Mouse (Mus musculus) cortical plate, adult 2 months (tissue): ENCODE measurements around the gene Iqce. TPM values are rescaled to one million over a fixed set of nuclear protein-coding genes. Genes with fewer than 3 reads are reported as not detected.
"Not testable (repeated sequence)": the region's sequence is repeated elsewhere in the genome, so short reads cannot be mapped to it uniquely, and the experiment has no call there.

Experiments used
- H3K27ac ChIP-seq: fragments of 200-500 bp; 2 replicates; pipeline ENCODE4 v1.5.1; 2012; ENCODE audit warnings: low read length, control low read depth, inconsistent platforms; ENCODE audit not compliant: insufficient read depth
- H3K4me1 ChIP-seq: fragments of 200-500 bp; 2 replicates; pipeline ENCODE4 v1.6.1; 2011; ENCODE audit warnings: low read length; ENCODE audit not compliant: control insufficient read depth, insufficient read depth
- H3K4me3 ChIP-seq: fragments of 200-500 bp; 2 replicates; pipeline ENCODE4 v1.5.1; 2011; ENCODE audit warnings: mild to moderate bottlenecking, low read length, control low read depth; ENCODE audit not compliant: insufficient read depth
- CTCF ChIP-seq: fragments of 200-500 bp; IDR thresholded peaks from 2 replicates; pipeline ENCODE4 v1.5.1; 2011; ENCODE audit warnings: mild to moderate bottlenecking, control low read depth, low read length; ENCODE audit not compliant: insufficient read depth; ENCODE audit errors: extremely low read depth
- POLR2A ChIP-seq: fragments of 200-500 bp; IDR thresholded peaks from 2 replicates; pipeline ENCODE4 v1.6.1; 2011; ENCODE audit warnings: mild to moderate bottlenecking, low read length, control low read depth; ENCODE audit not compliant: insufficient read depth; ENCODE audit errors: extremely low read depth
- polyA plus RNA-seq: library from polyadenylated mRNA; depleted of rRNA; stranded (reverse); fragments of >200 nt; gene quantifications from 2 replicates; pipeline ENCODE4 v1.2.3, GENCODE M21; 2012

The Iqce gene
- polyA plus RNA-seq, 1 experiment, result 57.9 TPM

DNA sequence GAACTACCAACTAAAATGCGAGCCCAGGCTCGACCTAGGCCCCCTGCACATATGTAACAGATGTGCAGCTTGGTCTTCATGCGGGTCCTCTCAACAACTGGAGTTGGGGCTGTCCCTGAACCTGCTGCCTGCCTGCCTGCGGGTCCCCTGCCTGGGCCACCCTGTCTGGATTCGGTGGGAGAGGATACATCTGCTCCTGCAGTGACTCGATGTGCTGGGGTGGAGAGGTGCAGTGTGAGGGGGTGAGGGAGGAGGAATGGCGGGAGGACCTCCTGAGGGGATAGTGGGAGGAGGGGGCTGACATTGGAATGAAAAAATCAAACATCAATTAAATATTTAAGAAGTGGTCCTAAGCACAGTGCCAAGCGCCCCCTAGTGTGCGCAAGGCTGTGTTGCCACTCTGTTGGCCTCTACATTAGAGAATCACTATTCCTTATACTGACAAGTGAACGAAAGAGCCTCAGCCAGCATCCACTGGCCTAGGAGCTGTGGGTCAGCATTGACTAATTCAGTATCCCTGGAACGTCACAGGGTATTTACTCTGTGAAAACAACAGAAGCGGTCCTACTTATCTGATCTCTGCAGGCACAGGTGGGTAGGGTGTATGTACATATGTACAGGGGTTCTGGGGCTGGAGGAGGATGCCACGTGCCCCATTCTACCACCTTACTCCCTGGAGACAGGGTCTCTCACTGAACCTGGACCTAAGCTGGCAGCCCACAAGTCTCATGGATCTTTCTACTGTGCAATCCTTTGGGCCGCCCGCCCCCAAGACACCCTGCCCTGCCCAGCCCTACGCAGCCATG lies 17.6 kb downstream of the Iqce start:
- TF ChIP-seq POLR2A, result no peak
- peak; percentile 75 for TF ChIP-seq CTCF
- Histone ChIP-seq H3K27ac (no peak overlapping the region), H3K4me3 (no peak overlapping the region), H3K4me1 (peaks cover 3% of the 10 kb centered on the region; the same call in 1 of the 2 replicates)

DNA sequence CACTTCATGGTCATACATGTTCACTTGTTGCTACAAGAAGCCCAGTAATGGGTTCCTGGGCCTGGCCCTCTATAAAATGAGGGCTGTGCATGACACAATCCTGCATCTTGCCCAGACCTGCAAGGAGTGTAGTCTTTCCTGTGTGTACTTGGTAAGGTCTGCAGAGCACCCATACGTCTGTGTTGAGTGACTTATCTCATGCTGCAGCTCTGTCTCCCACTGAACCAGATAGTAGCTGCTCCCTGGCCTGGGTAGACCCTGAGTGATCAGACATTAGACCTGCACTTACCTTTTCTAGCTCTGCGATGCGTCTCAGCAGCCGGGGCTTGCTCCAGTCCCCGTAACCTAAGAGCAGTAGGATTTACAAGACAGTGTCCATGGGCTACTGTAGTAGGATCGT lies 20.1 kb downstream of the Iqce start:
- Histone ChIP-seq H3K4me1 (no peaks in the 10 kb centered on the region), H3K4me3 (no peak overlapping the region), H3K27ac (no peak overlapping the region)
- TF ChIP-seq CTCF (no peak), POLR2A (no peak)

DNA sequence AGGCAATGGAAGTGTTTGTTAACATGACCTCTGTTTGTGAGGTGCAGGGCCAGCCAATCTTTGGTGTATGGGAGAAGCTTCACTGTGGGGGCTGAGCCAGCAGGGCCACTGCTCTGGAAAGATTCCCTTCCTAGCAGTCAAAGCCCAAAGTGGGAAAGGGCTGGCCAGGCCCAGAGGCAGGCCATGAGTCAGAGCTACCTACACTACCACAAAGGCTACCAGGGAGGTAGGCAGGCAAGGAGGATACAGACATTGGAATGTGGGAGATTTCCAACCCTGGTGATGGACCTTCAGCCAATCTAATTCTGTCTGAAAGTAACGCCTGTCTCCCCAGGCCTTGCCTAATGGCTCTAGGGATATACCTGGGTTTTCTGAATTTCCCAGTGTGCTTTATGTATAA lies 21.2 kb downstream of the Iqce start:
- TF ChIP-seq CTCF (no peak), POLR2A (no peak)
- no peak overlapping the region for H3K27ac ChIP-seq
- H3K4me3 ChIP-seq, result no peak overlapping the region
- no peaks in the 10 kb centered on the region for H3K4me1 ChIP-seq

DNA sequence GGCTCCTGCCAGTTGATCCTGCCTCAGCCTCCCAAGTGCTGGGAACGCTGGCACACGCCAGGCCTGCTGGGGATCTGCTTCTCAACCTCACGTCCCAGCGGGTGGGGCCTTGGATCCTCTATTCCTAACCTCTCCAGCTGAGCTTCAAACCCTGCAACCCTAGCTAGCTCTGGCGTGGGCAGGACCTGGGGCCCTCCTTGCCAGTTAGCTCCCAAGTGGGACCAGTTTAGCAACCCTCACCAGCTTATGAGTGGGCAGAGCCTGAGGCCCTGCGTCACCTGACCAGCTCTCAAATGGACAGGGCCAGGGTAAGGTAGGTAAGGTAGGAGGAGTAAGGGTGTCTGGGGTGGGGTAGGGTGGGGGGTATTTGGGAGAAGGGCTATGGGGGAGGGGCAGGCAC lies 22.1 kb downstream of the Iqce start:
- Histone ChIP-seq H3K4me1 (no peaks in the 10 kb centered on the region; the same call in 1 of the 2 replicates), H3K27ac (no peak overlapping the region), H3K4me3 (no peak overlapping the region)
- TF ChIP-seq POLR2A (no peak), CTCF (no peak)

DNA sequence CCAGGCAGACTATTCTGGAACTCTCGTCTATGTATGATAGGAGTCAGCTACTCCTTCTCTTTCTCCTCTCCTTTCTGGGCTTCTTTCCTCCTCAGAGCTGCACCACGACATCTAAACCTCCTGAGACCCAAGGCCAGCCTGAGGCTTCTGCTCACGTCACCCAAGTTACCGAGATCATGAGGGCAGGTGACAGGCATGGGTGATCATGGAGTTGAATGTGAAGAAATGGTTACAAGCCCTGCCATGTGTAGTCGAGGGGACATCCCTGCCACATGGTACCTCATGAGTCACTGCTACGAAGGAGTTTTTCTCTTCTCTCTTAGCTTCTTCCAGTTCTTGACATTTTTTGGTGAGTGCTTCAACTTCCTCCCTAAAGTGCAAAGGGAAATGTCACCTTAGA lies 25.0 kb downstream of the Iqce start:
- Histone ChIP-seq H3K27ac (no peak overlapping the region), H3K4me3 (no peak overlapping the region), H3K4me1 (no peaks in the 10 kb centered on the region; the same call in 1 of the 2 replicates)
- TF ChIP-seq CTCF, result no peak
- TF ChIP-seq POLR2A, result no peak

DNA sequence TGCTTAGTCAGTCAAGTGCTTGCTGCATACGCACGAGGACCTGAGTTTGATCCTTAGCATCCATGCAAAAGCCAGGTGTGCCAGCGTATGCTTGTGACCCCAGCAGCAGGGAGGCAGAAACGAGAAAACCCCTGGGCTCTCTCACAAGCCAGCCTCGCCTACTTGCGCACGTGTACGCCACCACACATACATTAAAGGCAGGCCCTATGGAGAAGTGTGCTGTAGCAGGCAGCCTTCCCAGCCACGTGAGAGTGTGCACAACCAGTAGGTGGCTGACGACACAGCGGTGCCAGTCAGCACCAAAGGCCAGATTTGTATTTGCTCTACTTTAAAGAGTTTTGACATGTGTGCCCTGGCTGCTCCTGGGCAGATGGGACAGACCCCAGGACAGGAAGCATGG lies 26.5 kb downstream of the Iqce start:
- Histone ChIP-seq H3K4me1 (no peaks in the 10 kb centered on the region; the same call in 1 of the 2 replicates), H3K27ac (no peak overlapping the region)
- TF ChIP-seq POLR2A (no peak), CTCF (no peak)

DNA sequence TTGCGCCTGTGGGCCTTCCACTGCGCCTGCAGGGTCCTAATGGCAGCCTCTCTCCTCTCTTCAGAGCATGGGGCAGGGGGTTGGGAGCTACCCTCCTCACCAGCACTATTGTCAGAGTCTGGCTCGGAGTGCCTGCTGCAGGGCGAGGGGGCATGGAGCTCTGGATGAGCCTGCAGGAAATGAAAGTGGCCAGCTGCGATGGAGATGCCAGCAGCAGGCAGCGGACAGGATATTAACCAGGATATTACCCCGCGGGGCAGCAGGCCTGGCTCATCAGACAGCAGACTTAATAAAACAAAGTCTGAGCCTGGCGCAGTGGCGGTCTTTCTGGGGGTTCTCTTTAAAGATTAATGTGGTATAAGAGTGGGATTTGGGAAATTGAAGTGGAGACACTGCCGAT lies 27.1 kb downstream of the Iqce start:
- Histone ChIP-seq H3K27ac (no peak overlapping the region), H3K4me3 (no peak overlapping the region), H3K4me1 (no peaks in the 10 kb centered on the region; the same call in 1 of the 2 replicates)
- TF ChIP-seq CTCF, result no peak
- TF ChIP-seq POLR2A, result no peak

More for the DNA sequence above, 26.5 kb downstream of the Iqce start:
- H3K4me3 ChIP-seq, result no peak overlapping the region

DNA sequence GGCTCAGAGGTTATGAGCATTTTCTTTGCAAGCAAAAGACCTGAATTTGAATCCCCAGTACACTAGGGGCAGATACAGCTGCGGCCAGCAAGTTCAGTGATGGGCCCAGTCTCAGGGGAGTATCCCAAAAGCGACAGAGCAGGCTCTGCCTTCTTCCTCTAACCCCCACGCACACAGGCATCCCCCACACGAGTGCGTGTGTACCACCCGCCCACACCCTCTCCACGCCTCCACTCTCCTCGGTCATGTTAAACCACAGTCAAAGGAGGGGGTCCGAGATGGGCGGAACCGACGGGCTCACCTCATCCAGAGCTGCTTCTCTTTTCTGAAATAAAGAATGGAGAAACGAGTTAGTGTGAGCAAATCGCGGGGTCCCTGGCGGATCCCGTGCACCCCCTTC lies 28.1 kb downstream of the Iqce start:
- TF ChIP-seq CTCF (no peak), POLR2A (no peak)
- H3K27ac ChIP-seq, result no peak overlapping the region
- no peaks in the 10 kb centered on the region; the same call in 1 of the 2 replicates for H3K4me1 ChIP-seq
- no peak overlapping the region for H3K4me3 ChIP-seq

DNA sequence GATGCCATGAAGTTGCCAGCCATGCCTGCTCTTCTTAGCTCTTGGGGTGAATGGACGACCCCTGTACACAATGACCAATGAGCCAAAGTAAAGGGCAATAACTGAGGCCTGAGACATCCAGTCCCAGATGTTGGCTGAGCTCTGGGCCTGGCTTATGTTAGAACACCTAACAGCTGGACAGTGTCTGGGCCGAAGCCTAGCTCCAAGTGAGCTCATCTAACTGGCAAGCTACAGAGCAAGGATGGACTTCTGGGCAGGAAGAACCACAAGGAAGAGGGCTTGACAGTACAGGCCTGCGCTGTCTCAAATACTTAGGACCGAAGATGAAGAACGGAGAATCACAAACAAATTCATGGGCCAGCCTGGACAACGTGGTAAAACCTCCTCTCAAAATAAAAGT lies 29.6 kb downstream of the Iqce start:
- H3K27ac ChIP-seq, H3K4me1 ChIP-seq, H3K4me3 ChIP-seq: not testable (repeated sequence)

DNA sequence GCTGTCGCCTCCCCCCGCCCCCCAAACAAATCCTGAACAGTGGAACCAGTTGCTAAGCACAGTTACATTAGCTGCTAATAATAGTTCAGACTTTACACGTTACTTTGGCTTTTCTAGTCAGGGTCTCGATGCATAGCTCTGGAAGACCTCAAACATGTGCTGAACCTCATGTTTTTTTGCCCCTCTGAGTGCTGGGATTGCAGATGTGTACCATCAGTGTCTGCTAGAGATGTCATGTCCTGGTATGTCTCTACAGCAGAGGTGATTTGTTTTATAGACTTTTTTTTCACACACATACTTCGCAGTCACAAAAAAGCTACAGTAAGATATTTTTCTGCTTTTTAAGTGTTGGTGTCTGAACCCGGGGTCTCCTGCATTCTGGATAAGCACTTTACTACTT lies 30.1 kb downstream of the Iqce start:
- Histone ChIP-seq H3K27ac (no peak overlapping the region), H3K4me1 (no peaks in the 10 kb centered on the region; the same call in 1 of the 2 replicates), H3K4me3 (no peak overlapping the region)
- no peak for TF ChIP-seq CTCF
- no peak for TF ChIP-seq POLR2A

DNA sequence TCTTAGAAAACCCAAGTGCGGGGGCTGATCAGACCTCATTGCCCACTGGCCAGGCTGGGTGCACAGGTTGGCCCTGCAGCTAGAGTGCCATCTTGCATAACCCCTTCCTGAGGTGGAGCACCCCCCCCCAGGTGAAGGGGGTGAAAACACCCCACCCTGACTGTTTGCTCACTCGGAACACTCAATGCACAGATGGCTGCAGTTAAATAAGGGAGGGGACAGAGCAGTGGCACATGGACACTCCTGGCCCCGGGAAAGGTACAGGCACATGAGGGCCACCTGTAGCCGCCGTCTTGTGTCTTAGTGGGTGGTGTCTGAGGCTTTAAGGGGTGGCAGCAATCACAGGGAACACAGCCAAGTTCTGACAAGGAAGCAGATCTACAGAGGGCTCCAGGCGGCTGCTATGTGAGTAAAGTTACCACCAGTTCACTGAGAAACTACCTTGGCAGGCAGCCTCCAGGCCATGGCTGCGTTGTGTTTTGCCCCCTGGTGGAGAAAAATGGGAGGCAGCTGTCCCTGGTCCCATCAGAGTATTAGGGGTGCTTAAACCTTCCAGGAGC lies 38.5 kb downstream of the Iqce start:
- no peak overlapping the region for H3K4me3 ChIP-seq
- TF ChIP-seq CTCF, result peak; percentile 54; the same call in 1 of the 2 replicates
- no peak for TF ChIP-seq POLR2A
- H3K27ac ChIP-seq, result peak overlapping the region; percentile 53; the same call in 1 of the 2 replicates
- H3K4me1 ChIP-seq, result peaks cover 20% of the 10 kb centered on the region
